Mouse (Mus musculus) cerebellum, postnatal 36 days (tissue): ENCODE measurements around the gene Obsl1.

Experiments used
- DNase-seq, 2 experiments: peaks; one replicate each; pipeline ENCODE4 v3.0.0; 2021 to 2022; ENCODE audit warnings: mixed read lengths in 2 of 2

Obsl1 gene

GRCm38 (mm10) chr1:75505956-75506831 is at the start of gene Obsl1:
Gene Obsl1 (minus strand): TSS chr1:75506452.
- DNase-seq = peak; percentile 57

GRCm38 (mm10) chr1:75555680-75556079 is 49.4 kb upstream of the Obsl1 start:
- DNase-seq = no peak

- no peak for DNase-seq
These were observed 44.3 kb upstream of the Obsl1 start for GRCm38 (mm10) chr1:75550586-75550985.

- no peak for DNase-seq
These were observed 43.3 kb upstream of the Obsl1 start for GRCm38 (mm10) chr1:75549289-75550279.

- no peak for DNase-seq
These were observed 42.6 kb upstream of the Obsl1 start for GRCm38 (mm10) chr1:75548871-75549270.

GRCm38 (mm10) chr1:75548083-75548482 is 41.8 kb upstream of the Obsl1 start:
- DNase-seq = no peak

GRCm38 (mm10) chr1:75547351-75547750 is 41.1 kb upstream of the Obsl1 start:
- no peak for DNase-seq

- peak; percentile 75 to 77 for DNase-seq
These were observed 40.0 kb upstream of the Obsl1 start, which contains the start of gene Slc4a3 for GRCm38 (mm10) chr1:75545965-75546956. Gene Slc4a3 (plus strand): TSS chr1:75546266.

- no peak for DNase-seq
These were observed 38.1 kb upstream of the Obsl1 start for GRCm38 (mm10) chr1:75544351-75544750.

GRCm38 (mm10) chr1:75541496-75541895 is 35.2 kb upstream of the Obsl1 start:
- no peak for DNase-seq

- no peak for DNase-seq
These were observed 32.4 kb upstream of the Obsl1 start for GRCm38 (mm10) chr1:75538597-75539190.

GRCm38 (mm10) chr1:75537587-75537986 is 31.3 kb upstream of the Obsl1 start:
- DNase-seq = no peak

GRCm38 (mm10) chr1:75533325-75534252 is 27.3 kb upstream of the Obsl1 start:
- DNase-seq = no peak

GRCm38 (mm10) chr1:75532280-75533172 is 26.3 kb upstream of the Obsl1 start:
- DNase-seq = no peak

GRCm38 (mm10) chr1:75530546-75530945 is 24.3 kb upstream of the Obsl1 start:
- no peak for DNase-seq

- no peak for DNase-seq
These were observed 18.4 kb upstream of the Obsl1 start for GRCm38 (mm10) chr1:75524679-75525078.

- DNase-seq = peak; percentile 90 to 93
These were observed 15.2 kb upstream of the Obsl1 start, which contains the start of gene Stk11ip for GRCm38 (mm10) chr1:75521321-75522031. Gene Stk11ip (plus strand): TSS chr1:75521529.

GRCm38 (mm10) chr1:75519576-75519975 is 13.3 kb upstream of the Obsl1 start:
- DNase-seq = no peak

- DNase-seq = no peak
These were observed 12.2 kb upstream of the Obsl1 start for GRCm38 (mm10) chr1:75518427-75518826.
